Mouse (Mus musculus) urinary bladder, adult 2 months (tissue): Measurements from ENCODE around the gene Ajm1. TPM values are rescaled to one million over a fixed set of nuclear protein-coding genes. Genes with fewer than 3 reads are reported as not detected.
"Not testable (repeated sequence)": the region's sequence is repeated elsewhere in the genome, so short reads cannot be mapped to it uniquely, and the experiment has no call there.

Experiments used
- DNase-seq: peaks from one replicate; pipeline ENCODE4 v3.0.0; 2022; ENCODE audit warnings: low spot score
- polyA plus RNA-seq: library from polyadenylated mRNA; depleted of rRNA; stranded (reverse); fragments of >200 nt; gene quantifications from 2 replicates; pipeline ENCODE4 v1.2.3, GENCODE M21; 2012

Ajm1 gene
- polyA plus RNA-seq, 1 experiment, result 0.47 TPM

- no peak for DNase-seq
Measured at GRCm38 (mm10) chr2:25566558-25566957, 15.0 kb downstream of the Ajm1 start.

DNA sequence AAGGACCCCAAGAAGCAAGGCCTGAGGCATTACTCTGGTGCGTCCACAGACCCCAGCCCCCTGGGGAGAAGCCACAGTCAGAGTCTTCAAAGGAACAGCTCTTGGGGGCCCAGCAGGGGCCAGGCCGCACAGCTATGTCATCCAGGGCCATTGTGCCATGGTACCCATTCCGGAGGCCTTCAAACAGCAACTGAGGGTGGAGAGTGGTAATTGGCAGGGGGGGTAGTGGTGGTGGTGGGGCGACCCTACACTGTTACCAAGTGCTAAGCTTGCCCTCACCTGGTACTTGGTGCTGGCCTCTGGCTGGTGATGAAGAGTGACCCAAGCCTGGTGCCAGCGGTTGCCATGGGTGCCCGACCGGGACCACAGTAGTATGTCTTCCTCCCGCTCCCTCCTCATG, 15.8 kb downstream of the Ajm1 start:
- no peak for DNase-seq

GRCm38 (mm10) chr2:25561946-25562345, 19.6 kb downstream of the Ajm1 start:
- DNase-seq, result no peak

DNA sequence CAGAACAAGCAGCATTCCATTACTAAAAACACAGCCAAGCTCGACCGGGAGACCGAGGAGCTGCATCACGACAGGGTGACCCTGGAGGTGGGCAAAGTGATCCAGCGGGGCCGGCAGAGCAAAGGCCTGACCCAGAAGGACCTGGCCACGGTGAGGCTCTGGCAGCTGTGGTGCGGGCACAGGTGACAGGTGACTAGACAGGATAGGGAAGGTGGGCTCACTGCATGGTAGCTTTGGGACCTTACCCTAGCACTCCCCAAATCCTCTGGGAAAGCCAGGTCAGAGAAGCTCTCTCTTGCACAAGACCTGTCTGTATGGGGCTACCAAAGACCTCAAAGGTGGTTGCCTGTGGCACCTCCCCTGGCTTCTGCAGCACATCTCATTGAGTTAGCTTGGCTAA, 21.0 kb downstream of the Ajm1 start:
- DNase-seq, result no peak

GRCm38 (mm10) chr2:25558774-25559173, 22.8 kb downstream of the Ajm1 start:
- no peak for DNase-seq

DNA sequence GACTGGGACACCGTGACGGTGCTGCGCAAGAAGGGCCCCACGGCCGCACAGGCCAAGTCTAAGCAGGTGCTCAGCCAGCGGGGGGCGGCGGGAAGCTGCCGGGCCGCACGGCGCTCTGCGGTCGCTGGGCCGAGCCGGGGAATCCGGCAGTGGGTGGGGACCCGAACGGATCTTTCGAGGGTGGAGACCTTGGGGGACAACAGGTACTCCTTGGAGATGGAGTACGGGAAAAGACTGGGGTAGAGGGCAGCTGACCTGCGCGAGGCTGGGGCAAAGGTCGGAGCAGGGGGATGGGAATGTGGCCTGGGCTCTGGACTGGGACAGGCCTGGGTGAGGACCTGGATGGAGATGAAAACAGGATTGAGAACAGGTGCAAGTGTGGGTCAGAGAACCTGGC, 23.6 kb downstream of the Ajm1 start:
- no peak for DNase-seq

DNA sequence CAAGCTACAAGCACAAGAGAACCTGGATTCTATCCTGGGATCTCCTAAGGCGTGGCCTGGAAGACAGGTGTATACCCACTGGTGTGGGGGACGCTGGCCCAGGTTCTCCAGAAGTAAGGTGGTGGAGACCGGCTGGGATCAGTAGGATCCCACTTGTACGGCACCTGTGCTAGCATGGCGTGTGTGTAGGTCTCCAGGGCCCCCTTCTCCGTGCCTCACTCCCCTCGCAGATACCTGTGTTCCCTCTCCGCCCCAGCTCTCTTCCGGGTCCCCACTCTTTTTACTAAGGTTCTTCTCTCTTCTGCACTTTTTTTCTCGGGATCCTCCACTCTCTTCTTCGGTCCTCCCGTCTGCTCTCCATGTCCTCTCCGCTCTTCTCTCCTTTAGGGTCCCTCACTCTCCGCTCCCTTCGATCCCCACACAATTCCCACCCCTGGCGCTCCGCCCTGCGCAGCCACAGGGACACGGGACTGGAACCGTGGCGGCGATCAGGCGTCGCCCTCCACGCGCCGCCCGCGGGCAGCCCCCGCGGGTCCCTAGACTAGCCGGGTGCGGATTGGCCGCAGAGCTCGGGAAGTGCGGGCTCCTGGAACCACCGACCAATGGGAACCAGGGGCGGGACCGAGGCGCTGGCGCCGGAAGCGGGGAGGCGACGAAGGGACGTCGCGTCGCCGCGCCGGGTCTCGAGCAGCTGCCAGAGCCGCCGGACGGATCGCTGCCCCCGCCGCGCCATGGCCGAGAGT, 24.2 kb downstream of the Ajm1 start, which contains the start of gene Edf1:
Gene Edf1 (plus strand): TSS at position 627 of the 743 bp plus-strand sequence.
- DNase-seq, result peak; percentile 94

GRCm38 (mm10) chr2:25556296-25556695, 25.3 kb downstream of the Ajm1 start:
- no peak for DNase-seq

DNA sequence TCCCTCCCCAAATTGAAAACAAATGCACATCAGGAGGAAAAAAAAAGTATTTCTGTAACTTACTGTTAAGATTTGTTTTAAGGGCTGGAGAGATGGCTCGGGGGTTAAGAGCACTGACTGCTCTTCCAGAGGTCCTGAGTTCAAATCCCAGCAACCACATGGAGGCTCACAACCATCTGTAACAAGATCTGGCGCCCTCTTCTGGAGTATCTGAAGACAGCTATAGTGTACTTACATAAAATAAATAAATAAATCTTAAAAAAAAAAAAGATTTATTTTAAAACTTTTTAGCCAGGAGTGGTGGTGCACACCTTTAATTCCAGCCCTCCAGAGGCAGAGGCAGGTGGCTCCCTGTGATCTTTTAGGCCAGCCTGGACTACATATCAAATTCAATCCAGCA, 26.1 kb downstream of the Ajm1 start:
- DNase-seq, result not testable (repeated sequence)

DNA sequence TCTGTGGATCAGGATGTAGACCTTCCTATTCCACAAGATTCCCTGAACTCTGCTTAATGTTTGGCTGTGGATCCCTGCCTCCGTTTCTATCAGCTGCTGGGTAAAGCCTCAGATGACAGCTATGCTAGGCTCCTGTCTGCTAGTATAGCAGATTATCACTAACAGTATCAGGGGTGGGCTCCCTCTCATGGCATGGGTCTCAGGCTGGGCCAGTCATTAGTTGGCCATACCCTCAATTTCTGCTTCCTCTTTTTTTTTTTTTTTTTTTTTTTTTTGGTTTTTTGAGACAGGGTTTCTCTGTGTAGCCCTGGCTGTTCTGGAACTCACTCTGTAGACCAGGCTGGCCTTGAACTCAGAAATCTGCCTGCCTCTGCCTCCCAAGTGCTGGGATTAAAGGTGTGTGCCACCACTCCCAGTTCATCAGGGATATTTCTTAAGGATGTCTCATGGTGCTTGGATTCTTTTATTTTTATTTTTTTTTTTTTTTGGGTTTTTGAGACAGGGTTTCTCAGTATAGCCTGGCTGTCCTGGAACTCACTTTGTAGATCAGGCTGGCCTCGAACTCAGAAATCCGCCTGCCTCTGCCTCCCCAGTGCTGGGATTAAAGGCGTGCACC, 28.3 kb downstream of the Ajm1 start:
- not testable (repeated sequence) for DNase-seq

DNA sequence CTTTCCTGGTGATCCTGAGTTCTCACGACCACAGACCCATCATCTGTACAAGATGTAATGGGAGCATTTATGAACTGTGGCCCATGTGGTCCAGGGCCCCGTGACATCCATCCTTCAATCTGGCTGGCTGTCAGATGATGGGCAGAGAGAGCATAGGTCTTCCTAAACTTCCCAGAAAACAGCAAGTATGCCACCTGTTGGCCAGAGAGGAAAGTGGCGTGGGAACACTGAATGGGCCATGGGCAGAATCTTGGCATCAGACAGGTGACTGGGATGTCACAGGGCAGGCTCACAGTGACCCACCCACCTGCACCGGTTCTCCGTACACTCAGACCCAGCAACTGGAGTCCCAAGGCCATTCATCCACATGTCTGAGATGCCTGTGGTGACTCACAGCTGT, 30.4 kb downstream of the Ajm1 start:
- DNase-seq, result no peak

GRCm38 (mm10) chr2:25549021-25549991, 32.3 kb downstream of the Ajm1 start:
- no peak for DNase-seq

DNA sequence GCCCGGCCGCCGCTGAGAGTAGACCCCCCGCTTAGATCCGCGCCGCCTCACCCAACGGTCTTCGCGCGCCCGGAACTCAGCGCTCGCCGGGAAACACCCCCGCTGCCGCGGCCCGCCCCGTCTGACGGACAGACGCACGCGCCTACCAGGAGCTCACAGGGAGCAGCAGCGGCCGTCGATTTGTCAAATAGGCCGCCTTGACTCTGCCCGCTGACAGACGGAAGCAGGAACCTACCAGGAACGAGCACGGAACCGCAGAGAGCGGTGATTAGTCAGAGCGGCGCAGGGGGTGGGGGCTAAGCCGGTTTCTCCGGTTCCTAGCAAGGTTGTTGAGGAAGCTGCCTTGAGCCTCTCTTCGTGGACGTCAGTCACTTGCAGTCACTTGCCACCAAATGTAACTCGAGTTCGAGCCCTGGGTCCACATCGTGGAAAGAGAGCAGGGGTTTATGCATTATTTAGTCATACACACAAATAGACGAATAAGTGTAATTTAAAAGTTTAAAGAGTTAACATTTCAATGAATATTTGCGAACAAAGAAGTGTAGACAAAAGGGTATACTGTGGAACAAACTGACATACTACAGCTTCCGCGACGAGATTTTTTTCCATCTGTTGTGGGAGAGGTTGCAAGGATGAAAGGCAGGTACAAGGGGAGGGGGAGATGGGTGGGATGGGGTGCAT, 34.6 kb downstream of the Ajm1 start, which contains the start of gene Traf2:
Gene Traf2 (minus strand): TSS at position 130 of the 681 bp plus-strand sequence.
- DNase-seq, result peak; percentile 97

DNA sequence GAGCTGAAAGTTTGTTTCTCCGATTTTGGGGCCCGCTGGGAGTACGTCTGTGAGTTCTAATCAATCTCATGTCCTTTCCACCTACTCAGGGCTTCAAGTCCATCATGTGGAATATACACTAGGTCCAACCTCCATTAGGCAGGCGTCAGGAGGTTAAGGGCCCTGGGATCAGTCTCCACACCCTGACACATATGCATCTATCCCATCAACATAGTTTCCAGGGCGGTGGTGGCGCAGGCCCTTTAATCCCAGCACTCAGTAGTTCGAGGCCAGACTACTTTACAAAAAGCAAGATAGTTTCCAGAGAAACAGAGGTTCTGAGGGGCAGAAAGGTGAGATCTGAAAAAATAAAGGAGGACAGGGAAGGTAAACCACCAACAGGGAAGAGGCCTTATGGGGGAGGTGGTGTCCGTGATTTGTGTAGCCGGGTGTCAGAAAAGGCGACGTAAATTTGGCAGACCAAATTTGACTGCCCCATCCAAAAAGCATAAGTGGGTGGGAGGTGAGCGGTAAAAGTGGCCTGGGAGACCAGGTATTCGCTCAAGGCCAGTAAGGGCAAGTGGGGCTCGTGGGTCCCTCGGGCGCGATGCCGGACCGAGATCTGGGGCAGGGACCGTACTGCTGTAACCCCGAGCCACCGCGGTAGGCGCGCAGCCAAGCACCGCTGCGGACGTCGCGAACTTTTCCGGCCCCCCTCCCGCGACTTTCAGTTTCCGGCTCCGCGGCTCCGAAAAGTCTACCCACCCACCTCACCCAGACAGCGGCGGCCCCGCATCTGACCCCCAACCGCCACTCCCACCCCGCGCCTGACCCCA, 35.4 kb downstream of the Ajm1 start:
- no peak for DNase-seq

DNA sequence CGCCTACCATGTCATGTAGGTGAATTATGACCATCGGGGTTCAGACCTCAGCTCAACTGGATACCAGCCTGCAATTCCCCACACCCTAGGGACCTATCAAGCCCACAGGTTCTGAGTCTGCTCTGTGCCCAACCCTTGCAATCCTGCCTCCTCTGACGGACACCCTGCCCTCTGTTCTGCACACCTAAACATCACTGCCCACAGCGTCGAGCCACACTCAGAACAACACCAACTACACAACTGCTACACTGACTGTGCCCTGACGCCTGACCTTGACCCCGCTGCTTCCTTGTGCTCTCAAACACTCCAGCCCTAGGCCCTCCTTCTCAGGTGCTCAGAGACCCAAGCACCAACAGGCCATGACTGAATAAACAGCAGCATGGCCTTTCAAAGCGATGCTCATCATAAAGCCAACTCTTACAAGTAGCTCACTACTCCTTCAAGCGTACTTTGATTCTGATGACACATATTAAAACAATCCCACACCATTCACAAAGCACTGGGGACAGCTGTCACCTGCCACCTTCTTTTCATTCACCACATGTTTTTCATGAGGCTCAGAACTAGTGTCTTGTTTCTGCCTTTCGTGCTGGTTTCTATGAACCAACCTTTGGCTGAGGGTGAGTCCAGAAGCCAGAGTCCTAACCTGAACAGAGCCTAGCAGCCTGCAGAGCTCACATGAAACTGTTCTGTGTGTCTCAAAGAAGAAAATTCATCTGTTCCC, 39.8 kb downstream of the Ajm1 start:
- no peak for DNase-seq

- no peak for DNase-seq
Measured at GRCm38 (mm10) chr2:25540541-25540948, 41.0 kb downstream of the Ajm1 start.

DNA sequence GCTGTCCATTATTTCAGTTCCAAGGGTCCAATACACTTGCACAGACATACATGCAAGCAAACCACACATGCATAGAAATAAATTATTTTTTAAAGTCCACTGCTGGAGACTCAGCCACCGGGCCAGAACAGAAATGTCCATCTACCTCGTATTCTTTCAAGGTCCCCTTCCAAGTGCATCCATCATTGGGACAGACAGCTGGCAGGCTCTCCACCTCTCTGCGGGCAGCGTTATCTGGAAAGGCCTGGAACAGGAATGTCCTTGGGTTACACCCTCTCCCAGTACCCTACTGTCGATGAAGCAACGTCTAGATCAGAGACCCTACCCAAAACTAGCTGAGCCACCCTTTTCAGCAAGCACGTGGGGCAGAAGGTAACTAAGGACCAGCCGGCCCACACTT, 45.0 kb downstream of the Ajm1 start:
- no peak for DNase-seq

DNA sequence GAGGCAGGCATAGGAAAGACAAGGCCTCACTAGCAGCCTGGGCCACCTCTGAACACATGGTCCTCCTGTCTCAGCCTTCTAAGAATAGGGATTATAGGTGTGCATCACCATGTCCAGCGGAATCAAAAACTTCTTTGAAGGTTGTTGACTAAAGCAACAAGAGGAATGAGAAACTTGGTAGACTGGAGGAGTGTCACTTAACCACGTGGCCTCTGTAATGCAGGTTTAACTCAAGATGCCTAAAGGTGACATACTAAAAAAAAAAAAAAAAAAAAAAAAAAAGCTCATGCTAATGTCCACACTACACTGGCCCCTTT, 46.7 kb downstream of the Ajm1 start:
- DNase-seq, result no peak

DNA sequence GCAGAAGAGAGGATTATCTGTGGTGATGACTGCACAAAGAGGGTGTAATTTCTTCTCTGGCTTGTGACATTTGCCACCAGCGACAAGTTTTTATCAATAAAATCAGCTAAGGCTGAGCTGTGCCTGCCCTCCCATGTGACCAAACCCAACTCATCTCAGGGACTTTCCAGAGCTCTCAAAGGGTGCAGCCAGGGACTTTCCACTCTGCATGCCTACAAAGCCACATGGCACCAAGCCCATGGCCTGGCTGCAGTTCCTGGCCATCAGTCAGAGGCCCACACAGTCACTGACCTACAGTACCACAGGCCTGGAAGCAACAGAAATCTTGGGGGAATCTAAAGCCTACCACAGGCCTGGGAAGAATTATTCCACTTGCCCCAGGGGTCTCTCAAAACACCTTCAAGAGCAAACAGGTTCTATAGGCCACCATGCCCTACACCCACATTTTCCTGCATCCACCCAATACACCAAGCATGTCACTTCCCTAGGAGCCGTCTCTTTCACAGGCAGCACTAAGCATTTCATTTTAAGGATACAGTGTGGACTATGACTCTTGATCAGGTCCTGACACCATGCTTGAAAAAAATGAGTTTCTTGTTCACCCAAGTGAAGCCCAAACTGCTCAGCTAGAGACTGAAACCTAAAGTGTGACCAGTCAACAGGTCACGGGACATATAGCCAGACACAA, 47.2 kb downstream of the Ajm1 start:
- DNase-seq, result no peak

DNA sequence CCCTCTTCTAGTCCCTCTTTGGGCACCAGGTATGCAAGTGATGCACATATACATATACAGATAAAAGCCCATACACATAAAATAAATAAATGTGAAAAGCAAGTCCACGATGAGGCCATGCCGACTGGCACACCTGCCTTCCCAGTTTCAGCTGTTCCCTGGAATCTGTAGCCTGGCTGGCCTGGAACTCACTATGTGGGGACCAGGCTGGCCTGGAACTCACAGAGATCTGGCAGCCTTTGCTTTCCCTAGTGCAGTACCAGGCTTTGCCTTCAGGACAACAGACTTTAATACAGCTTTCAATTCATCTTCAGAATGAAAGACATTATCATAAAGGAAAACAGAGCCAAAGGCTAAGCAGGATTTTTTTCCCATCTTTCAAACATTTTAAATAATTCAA, 47.9 kb downstream of the Ajm1 start:
- DNase-seq, result no peak
